8 mouse cellular contexts compared by ENCODE assay signal in the genomic region with DNA sequence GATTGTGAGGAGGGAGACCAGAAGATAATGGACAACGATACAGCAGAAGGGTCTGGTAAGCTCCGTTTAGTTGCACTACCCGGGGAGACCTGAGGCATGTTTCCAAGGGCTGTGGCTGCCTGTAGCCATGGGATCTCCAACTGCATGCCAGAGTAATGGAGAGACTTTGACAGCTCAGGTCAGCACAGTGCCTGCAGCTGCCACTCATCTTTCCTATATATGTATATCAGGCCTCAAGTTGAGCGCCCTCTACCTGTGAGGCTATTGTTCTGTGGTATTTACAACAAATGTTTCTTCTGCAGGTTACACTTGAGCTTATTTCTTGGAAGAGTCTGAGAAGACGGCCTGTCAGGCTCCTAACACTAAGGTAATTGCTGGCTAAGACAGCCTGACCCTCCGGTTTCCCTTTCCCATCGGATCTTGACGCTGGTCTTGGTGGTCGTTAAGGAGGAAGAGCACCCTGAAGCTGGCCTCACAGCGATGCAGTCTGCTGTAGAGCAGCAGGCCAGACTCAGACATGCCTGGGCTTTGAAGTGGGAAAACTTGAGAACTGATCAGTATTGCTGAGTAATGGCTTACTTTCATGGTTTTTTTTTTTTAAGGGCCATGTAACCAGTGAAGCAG. TPM values are rescaled to one million over a fixed set of nuclear protein-coding genes. Genes with fewer than 3 reads are reported as not detected.
DNase-seq lines count a peak whose midpoint lies in the region; ATAC-seq lines count a peak whose summit lies in the region.

No protein-coding gene starts in this region.

- 32% methylated on average over 10 of the region's 10 CpGs for WGBS in forebrain, embryonic 11.5 days
- WGBS in hindbrain, embryonic 15.5 days, result 27% methylated on average over 10 of the region's 10 CpGs
- 29% methylated on average over 10 of the region's 10 CpGs for WGBS in limb, embryonic 11.5 days
- 29% methylated on average over 10 of the region's 10 CpGs for WGBS in midbrain, embryonic 11.5 days

- H3K9ac ChIP-seq in forebrain, embryonic 11.5 days (ENCODE audit: low read length), result peak overlapping the region; percentile 87
- H3K9ac ChIP-seq in hindbrain, embryonic 15.5 days, result peak overlapping the region; percentile 81
- H3K9ac ChIP-seq in limb, embryonic 11.5 days (ENCODE audit: low read length), result peak overlapping the region; percentile 88; the same call in 1 of the 2 replicates
- peak overlapping the region; percentile 96 for H3K9ac ChIP-seq in midbrain, embryonic 11.5 days (ENCODE audit: low read length)

- 0 out of 2 replicates have a peak, but pooled peaks have one; percentile 50 for ATAC-seq in forebrain, embryonic 11.5 days (replicated peaks; ENCODE audit: low FRiP score)
- ATAC-seq in hindbrain, embryonic 15.5 days (ENCODE audit: low FRiP score, low read depth), result no peak
- ATAC-seq in limb, embryonic 11.5 days (ENCODE audit: insufficient number of reproducible peaks, low FRiP score, low TSS enrichment, low read depth), result no peak
- peak; percentile 28; the same call in 1 of the 2 replicates for ATAC-seq in midbrain, embryonic 11.5 days (ENCODE audit: low FRiP score)

- no peaks in the 10 kb centered on the region; the same call in 1 of the 2 replicates for H3K4me1 ChIP-seq in forebrain, embryonic 11.5 days (replicated peaks; ENCODE audit: control insufficient read depth, insufficient read depth, low read length)
- H3K4me1 ChIP-seq in hindbrain, embryonic 15.5 days (replicated peaks), result peaks cover 12% of the 10 kb centered on the region
- peaks cover 3% of the 10 kb centered on the region; the same call in 1 of the 2 replicates for H3K4me1 ChIP-seq in limb, embryonic 11.5 days (ENCODE audit: control insufficient read depth, insufficient read depth, low read length)
- peaks cover 9% of the 10 kb centered on the region for H3K4me1 ChIP-seq in midbrain, embryonic 11.5 days (ENCODE audit: control insufficient read depth, insufficient read depth, low read length)

- H3K27ac ChIP-seq in forebrain, embryonic 11.5 days (ENCODE audit: low read depth, low read length), result peak overlapping the region; percentile 74
- peak overlapping the region; percentile 92 for H3K27ac ChIP-seq in hindbrain, embryonic 15.5 days (replicated peaks)
- no peak overlapping the region for H3K27ac ChIP-seq in limb, embryonic 11.5 days (replicated peaks; ENCODE audit: low read depth, low read length)
- 0 out of 2 replicates have a peak overlapping the region, but pooled peaks have one; percentile 22 for H3K27ac ChIP-seq in midbrain, embryonic 11.5 days (ENCODE audit: low read depth, low read length)

- DNase-seq in frontal cortex, adult 2 months (ENCODE audit: extremely low spot score in 1 of 2, low spot score in 1 of 2), result peak; percentile 34 to 59
- no peak for DNase-seq in frontal cortex, postnatal 14 days (ENCODE audit: low spot score in 2 of 2)
- peak; percentile 66 for DNase-seq in brain, adult 2 months (ENCODE audit: low read depth, low spot score)
- DNase-seq in forebrain, embryonic 11.5 days (ENCODE audit: low spot score), result no peak
- DNase-seq in limb, embryonic 11.5 days (ENCODE audit: low spot score), result peak; percentile 48
- DNase-seq in midbrain, embryonic 11.5 days (ENCODE audit: low spot score, missing footprints), result peak; percentile 87
- DNase-seq in splenic B cell, adult 2 months (ENCODE audit: low read depth, low spot score), result peak; percentile 83

- no peaks in the 10 kb centered on the region for H3K9me3 ChIP-seq in forebrain, embryonic 11.5 days (ENCODE audit: control insufficient read depth, low read length)
- H3K9me3 ChIP-seq in hindbrain, embryonic 15.5 days, result no peaks in the 10 kb centered on the region
- no peaks in the 10 kb centered on the region for H3K9me3 ChIP-seq in limb, embryonic 11.5 days (ENCODE audit: control insufficient read depth, low read length)
- no peaks in the 10 kb centered on the region for H3K9me3 ChIP-seq in midbrain, embryonic 11.5 days (ENCODE audit: control insufficient read depth, low read length)

- H3K27me3 ChIP-seq in forebrain, embryonic 11.5 days (ENCODE audit: control insufficient read depth, insufficient read depth, low read length), result no peaks in the 10 kb centered on the region
- no peaks in the 10 kb centered on the region for H3K27me3 ChIP-seq in hindbrain, embryonic 15.5 days
- no peaks in the 10 kb centered on the region for H3K27me3 ChIP-seq in limb, embryonic 11.5 days (ENCODE audit: control insufficient read depth, insufficient read depth, low read length)
- H3K27me3 ChIP-seq in midbrain, embryonic 11.5 days (ENCODE audit: control insufficient read depth, insufficient read depth, low read length), result no peaks in the 10 kb centered on the region
- no peaks in the 10 kb centered on the region for H3K27me3 ChIP-seq in splenic B cell, adult 2 months (ENCODE audit: control insufficient read depth, insufficient read depth, low read length, poor library complexity, severe bottlenecking)

- peak overlapping the region; percentile 73 for H3K4me3 ChIP-seq in forebrain, embryonic 11.5 days (ENCODE audit: low read depth, low read length)
- H3K4me3 ChIP-seq in hindbrain, embryonic 15.5 days, result peak overlapping the region; percentile 70
- H3K4me3 ChIP-seq in limb, embryonic 11.5 days (ENCODE audit: low read depth, low read length), result peak overlapping the region; percentile 75
- peak overlapping the region; percentile 84 for H3K4me3 ChIP-seq in midbrain, embryonic 11.5 days (ENCODE audit: low read depth, low read length)

- H3K36me3 ChIP-seq in forebrain, embryonic 11.5 days (ENCODE audit: control insufficient read depth, insufficient read depth, low read length), result peaks cover 11% of the 10 kb centered on the region; the same call in 1 of the 2 replicates
- H3K36me3 ChIP-seq in hindbrain, embryonic 15.5 days, result peaks cover 42% of the 10 kb centered on the region
- H3K36me3 ChIP-seq in limb, embryonic 11.5 days (ENCODE audit: control insufficient read depth, insufficient read depth, low read length), result peaks cover 18% of the 10 kb centered on the region
- H3K36me3 ChIP-seq in midbrain, embryonic 11.5 days (ENCODE audit: control insufficient read depth, insufficient read depth, low read length), result peaks cover 11% of the 10 kb centered on the region
- H3K36me3 ChIP-seq in splenic B cell, adult 2 months (ENCODE audit: control insufficient read depth, insufficient read depth, low read length, poor library complexity, severe bottlenecking), result peaks cover 13% of the 10 kb centered on the region

- peak overlapping the region; percentile 72 for H3K4me2 ChIP-seq in forebrain, embryonic 11.5 days (ENCODE audit: low read depth, low read length, severe bottlenecking)
- H3K4me2 ChIP-seq in hindbrain, embryonic 15.5 days, result peak overlapping the region; percentile 59
- H3K4me2 ChIP-seq in limb, embryonic 11.5 days (ENCODE audit: low read depth, severe bottlenecking), result peak overlapping the region; percentile 88
- H3K4me2 ChIP-seq in midbrain, embryonic 11.5 days, result peak overlapping the region; percentile 96

RNA-seq across cellular contexts. Expression of gene Rab42, which starts 6.8 kb away (rescaled TPM):
- 2.8 and 3.9 TPM in 2 replicates for polyA plus RNA-seq in frontal cortex, adult 2 months (2012; rRNA removed)
- 1.1 and 1.2 TPM in 2 replicates for polyA plus RNA-seq in forebrain, embryonic 11.5 days (2014; fragmentation: Nextera tagmentation; extraction: Ambion mirVana)
- 3.1 and 3.4 TPM in 2 replicates for polyA plus RNA-seq in hindbrain, embryonic 15.5 days (2015; fragmentation: Nextera tagmentation; extraction: Ambion mirVana)
- 0.61 and 0.95 TPM in 2 replicates for polyA plus RNA-seq in limb, embryonic 11.5 days (2014; fragmentation: Nextera tagmentation; extraction: Ambion mirVana)
- 0.42 and 0.59 TPM in 2 replicates for polyA plus RNA-seq in midbrain, embryonic 11.5 days (2014; fragmentation: Nextera tagmentation; extraction: Ambion mirVana)

RNA-seq across cellular contexts. Expression of gene Trnau1ap, which starts 19.4 kb away (rescaled TPM):
- polyA plus RNA-seq in frontal cortex, adult 2 months (2012; rRNA removed), result 17.4 and 18.4 TPM in 2 replicates
- polyA plus RNA-seq in forebrain, embryonic 11.5 days (2014; fragmentation: Nextera tagmentation; extraction: Ambion mirVana), result 88.9 and 89.5 TPM in 2 replicates
- polyA plus RNA-seq in hindbrain, embryonic 15.5 days (2015; fragmentation: Nextera tagmentation; extraction: Ambion mirVana), result 71.9 and 80.2 TPM in 2 replicates
- 81.3 and 83.6 TPM in 2 replicates for polyA plus RNA-seq in limb, embryonic 11.5 days (2014; fragmentation: Nextera tagmentation; extraction: Ambion mirVana)
- polyA plus RNA-seq in midbrain, embryonic 11.5 days (2014; fragmentation: Nextera tagmentation; extraction: Ambion mirVana), result 78.0 and 83.3 TPM in 2 replicates

RNA-seq across cellular contexts. Expression of gene Taf12, which starts 35.8 kb away (rescaled TPM):
- polyA plus RNA-seq in frontal cortex, adult 2 months (2012; rRNA removed), result 16.7 and 17.9 TPM in 2 replicates
- 66.8 and 68.0 TPM in 2 replicates for polyA plus RNA-seq in forebrain, embryonic 11.5 days (2014; fragmentation: Nextera tagmentation; extraction: Ambion mirVana)
- 41.8 and 42.3 TPM in 2 replicates for polyA plus RNA-seq in hindbrain, embryonic 15.5 days (2015; fragmentation: Nextera tagmentation; extraction: Ambion mirVana)
- 64.4 and 66.7 TPM in 2 replicates for polyA plus RNA-seq in limb, embryonic 11.5 days (2014; fragmentation: Nextera tagmentation; extraction: Ambion mirVana)
- polyA plus RNA-seq in midbrain, embryonic 11.5 days (2014; fragmentation: Nextera tagmentation; extraction: Ambion mirVana), result 67.2 and 70.5 TPM in 2 replicates

RNA-seq across cellular contexts. Expression of gene Rcc1, which starts 43.4 kb away (rescaled TPM):
- polyA plus RNA-seq in frontal cortex, adult 2 months (2012; rRNA removed), result 9.5 and 11.1 TPM in 2 replicates
- 93.2 and 103 TPM in 2 replicates for polyA plus RNA-seq in forebrain, embryonic 11.5 days (2014; fragmentation: Nextera tagmentation; extraction: Ambion mirVana)
- polyA plus RNA-seq in hindbrain, embryonic 15.5 days (2015; fragmentation: Nextera tagmentation; extraction: Ambion mirVana), result 35.4 and 40.3 TPM in 2 replicates
- 81.0 and 82.2 TPM in 2 replicates for polyA plus RNA-seq in limb, embryonic 11.5 days (2014; fragmentation: Nextera tagmentation; extraction: Ambion mirVana)
- 62.1 and 70.3 TPM in 2 replicates for polyA plus RNA-seq in midbrain, embryonic 11.5 days (2014; fragmentation: Nextera tagmentation; extraction: Ambion mirVana)

RNA-seq across cellular contexts. Expression of gene Gmeb1, which starts 48.6 kb away (rescaled TPM):
- 20.7 and 21.6 TPM in 2 replicates for polyA plus RNA-seq in frontal cortex, adult 2 months (2012; rRNA removed)
- polyA plus RNA-seq in forebrain, embryonic 11.5 days (2014; fragmentation: Nextera tagmentation; extraction: Ambion mirVana), result 45.4 and 50.1 TPM in 2 replicates
- polyA plus RNA-seq in hindbrain, embryonic 15.5 days (2015; fragmentation: Nextera tagmentation; extraction: Ambion mirVana), result 38.8 and 44.0 TPM in 2 replicates
- 43.9 and 48.3 TPM in 2 replicates for polyA plus RNA-seq in limb, embryonic 11.5 days (2014; fragmentation: Nextera tagmentation; extraction: Ambion mirVana)
- polyA plus RNA-seq in midbrain, embryonic 11.5 days (2014; fragmentation: Nextera tagmentation; extraction: Ambion mirVana), result 37.0 and 39.6 TPM in 2 replicates

Comparison
In these comparisons a context has a peak if more than half of its experiments do, and no peak if none do; other contexts are left out.
1. DNase-seq: peak in frontal cortex, adult 2 months (2 of 2), brain, adult 2 months (single experiment), limb, embryonic 11.5 days (single experiment), midbrain, embryonic 11.5 days (single experiment) and splenic B cell, adult 2 months (single experiment); none in frontal cortex, postnatal 14 days (0 of 2) and forebrain, embryonic 11.5 days (single experiment).
2. ATAC-seq: peak in forebrain, embryonic 11.5 days (single experiment) and midbrain, embryonic 11.5 days (single experiment); none in hindbrain, embryonic 15.5 days (single experiment) and limb, embryonic 11.5 days (single experiment).
3. Peak in every context shown above with its lines, with median percentiles within 50 percentile points of each other: H3K4me2 ChIP-seq, H3K4me3 ChIP-seq and H3K9ac ChIP-seq.